Mouse (Mus musculus) spleen, adult 2 months (tissue): ENCODE data around the gene Tm4sf20. TPM values are rescaled to one million over a fixed set of nuclear protein-coding genes. Genes with fewer than 3 reads are reported as not detected.

Source experiments
- DNase-seq, 2 experiments: peaks; one replicate each; pipeline versions ENCODE4 v3.0.0 to v3.0.0-alpha.2; 2012 to 2021; ENCODE audit warnings: low spot score in 2 of 2, low read depth in 1 of 2
- H3K27ac ChIP-seq: fragments of 200-500 bp; 2 replicates; pipeline ENCODE4 v1.5.1; 2012; ENCODE audit warnings: low read length, inconsistent platforms; ENCODE audit not compliant: insufficient read depth
- H3K27me3 ChIP-seq: fragments of 200-500 bp; 2 replicates; pipeline ENCODE4 v1.6.1; 2012; ENCODE audit warnings: mild to moderate bottlenecking, moderate library complexity, low read length, inconsistent platforms; ENCODE audit not compliant: control insufficient read depth, insufficient read depth
- H3K36me3 ChIP-seq: fragments of 200-500 bp; 2 replicates; pipeline ENCODE4 v1.6.1; 2012; ENCODE audit warnings: mild to moderate bottlenecking, low read length, inconsistent platforms; ENCODE audit not compliant: control insufficient read depth, insufficient read depth
- H3K4me1 ChIP-seq: fragments of 200-500 bp; 2 replicates; pipeline ENCODE4 v1.6.1; 2011; ENCODE audit warnings: inconsistent platforms; ENCODE audit not compliant: control insufficient read depth, insufficient read depth, insufficient read length
- H3K4me3 ChIP-seq: fragments of 200-500 bp; 2 replicates; pipeline ENCODE4 v1.5.1; 2011; ENCODE audit warnings: mild to moderate bottlenecking, inconsistent platforms; ENCODE audit not compliant: insufficient read depth, insufficient read length; ENCODE audit errors: extremely low read depth
- CTCF ChIP-seq: fragments of 200-500 bp; IDR thresholded peaks from 2 replicates; pipeline ENCODE4 v1.5.1; 2011; ENCODE audit warnings: mild to moderate bottlenecking, inconsistent platforms; ENCODE audit not compliant: insufficient read depth, insufficient read length, insufficient replicate concordance; ENCODE audit errors: extremely low read depth
- POLR2A ChIP-seq: fragments of 200-500 bp; IDR thresholded peaks from 2 replicates; pipeline ENCODE4 v1.6.1; 2011; ENCODE audit warnings: low read depth, low read length, inconsistent platforms
- WGBS: fragments of 180-500 bp; shearing (Covaris S2); methylation state at CpG from one replicate; pipeline ENCODE4 v1.1.7; 2018; 5-methylcytosine and 5-hydroxymethylcytosine counted together
- polyA plus RNA-seq: library from polyadenylated mRNA; depleted of rRNA; stranded (reverse); fragments of >200 nt; gene quantifications from 2 replicates; pipeline ENCODE4 v1.2.3, GENCODE M21; 2012; rRNA removed

Tm4sf20 gene
- polyA plus RNA-seq: not detected in 2 replicates

DNA sequence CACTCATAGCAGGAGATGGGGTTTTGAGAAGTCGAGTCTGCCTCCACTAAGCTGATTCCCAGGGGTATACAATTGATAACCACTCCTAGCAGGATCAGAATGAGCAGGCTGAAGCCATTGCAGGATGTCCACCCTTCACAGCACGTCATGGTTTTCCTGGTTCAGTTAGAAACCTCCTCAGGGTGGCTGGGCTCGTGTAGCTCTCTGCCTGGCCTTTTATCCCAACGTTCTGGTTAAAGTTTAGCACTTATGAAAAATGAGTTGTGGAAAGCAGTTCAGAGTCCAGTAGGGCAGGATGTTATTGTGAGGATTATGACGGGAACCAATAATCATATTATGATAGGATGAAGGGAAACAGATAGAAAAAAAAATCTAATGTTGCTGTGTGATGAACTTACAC, at the start of gene Tm4sf20:
TSS of gene Tm4sf20 (minus strand) at position 193 of the 400 bp plus-strand sequence.
- no peak for DNase-seq
- TF ChIP-seq POLR2A: no peak
- no peak for TF ChIP-seq CTCF
- no peaks in the 10 kb centered on the region for H3K36me3 ChIP-seq
- H3K27me3 ChIP-seq: no peaks in the 10 kb centered on the region
- WGBS: 64% methylated on average over 5 of the region's 5 CpGs
- H3K4me1 ChIP-seq: no peaks in the 10 kb centered on the region
- no peak within 1 kb of the TSS for H3K4me3 ChIP-seq
- H3K27ac ChIP-seq: no peak within 1 kb of the TSS

DNA sequence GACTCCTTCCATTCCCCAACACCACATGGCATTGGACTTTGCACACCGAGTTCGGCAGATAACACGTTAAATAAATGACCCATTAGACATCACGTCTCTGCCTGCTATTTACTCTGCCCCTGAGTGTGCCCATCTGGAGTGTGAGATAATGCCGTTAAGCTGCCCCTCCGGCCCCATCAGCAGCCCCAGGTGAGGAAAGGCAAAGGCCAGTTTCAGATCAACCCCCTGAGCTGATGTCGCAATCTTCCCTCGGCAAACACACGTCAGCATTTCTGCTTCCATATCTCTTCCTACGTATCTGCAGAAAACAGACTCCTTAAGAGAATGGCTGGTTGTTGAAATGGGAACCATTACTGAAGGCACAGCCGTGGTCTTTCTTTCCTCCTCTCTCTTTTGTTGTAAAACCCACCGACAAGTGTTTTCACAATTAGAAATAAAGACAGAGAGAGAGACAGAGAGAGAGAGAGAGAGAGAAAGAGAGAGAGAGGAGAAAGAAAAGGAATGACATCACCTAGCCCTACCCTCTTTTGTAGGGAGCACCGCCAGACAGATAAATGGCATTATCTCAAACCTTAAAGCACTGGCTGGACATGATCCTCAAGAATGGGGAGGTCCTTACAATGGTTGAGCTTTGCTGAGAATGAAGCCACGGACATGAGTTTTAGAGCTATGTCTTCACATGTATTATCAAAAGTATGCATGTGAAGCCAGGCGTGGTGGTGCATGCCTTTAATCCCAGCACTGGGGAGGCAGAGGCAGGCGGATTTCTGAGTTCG, 47.9 kb upstream of the Tm4sf20 start:
- no peak overlapping the region for H3K27ac ChIP-seq
- H3K27me3 ChIP-seq: no peaks in the 10 kb centered on the region
- peaks cover 2% of the 10 kb centered on the region; the same call in 1 of the 2 replicates for H3K4me1 ChIP-seq
- no peak overlapping the region for H3K4me3 ChIP-seq
- DNase-seq: no peak
- TF ChIP-seq CTCF (no peak), POLR2A (no peak)
- no peaks in the 10 kb centered on the region for H3K36me3 ChIP-seq
- 52% methylated on average over 17 of the region's 17 CpGs for WGBS

DNA sequence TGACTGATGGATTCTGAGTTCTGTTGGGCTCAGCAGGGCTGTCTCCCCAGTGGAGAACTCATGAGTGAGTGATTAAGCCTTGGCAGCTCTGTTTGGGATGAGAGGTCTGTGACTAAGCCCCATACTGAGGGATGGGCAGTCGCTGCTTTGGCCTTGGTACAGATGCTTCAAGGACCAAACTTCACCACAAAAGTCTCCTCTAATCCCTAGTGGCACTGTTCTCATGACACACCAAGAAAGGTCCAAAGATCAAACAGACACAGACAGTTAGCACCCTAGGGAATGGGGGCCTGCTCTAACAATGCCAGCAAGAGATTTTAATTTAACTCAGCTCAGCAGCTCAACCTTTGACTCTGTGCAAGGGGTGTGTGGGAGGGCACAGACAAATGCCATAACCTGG, 43.5 kb upstream of the Tm4sf20 start:
- Histone ChIP-seq H3K36me3 (no peaks in the 10 kb centered on the region), H3K4me1 (no peaks in the 10 kb centered on the region), H3K27ac (no peak overlapping the region), H3K4me3 (no peak overlapping the region), H3K27me3 (no peaks in the 10 kb centered on the region)
- WGBS: 37% methylated on average over 1 of the region's 1 CpGs
- TF ChIP-seq POLR2A: no peak
- no peak for DNase-seq

DNA sequence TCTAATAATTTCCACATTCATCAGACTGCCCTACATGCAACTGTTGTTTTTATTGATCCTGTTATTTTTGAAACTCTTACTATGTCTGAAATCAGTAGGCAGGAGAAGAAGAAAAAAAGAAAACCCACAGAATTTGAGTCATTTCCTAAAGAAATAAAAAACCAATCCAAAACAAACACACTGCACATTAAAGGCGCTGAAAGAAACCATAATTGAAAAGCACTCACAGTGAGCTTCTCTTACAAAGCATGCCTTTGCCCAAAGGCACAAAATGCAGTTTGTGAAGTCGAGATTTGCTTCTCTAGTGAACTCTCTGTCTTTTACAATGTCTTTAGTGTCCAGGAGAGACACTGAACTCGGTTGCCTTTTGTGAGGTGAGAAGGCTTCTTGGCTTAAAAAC, 40.3 kb upstream of the Tm4sf20 start:
- no peaks in the 10 kb centered on the region for H3K36me3 ChIP-seq
- H3K27ac ChIP-seq: no peak overlapping the region
- H3K4me1 ChIP-seq: no peaks in the 10 kb centered on the region
- TF ChIP-seq POLR2A (no peak), CTCF (no peak)
- 65% methylated on average over 3 of the region's 3 CpGs for WGBS
- H3K4me3 ChIP-seq: no peak overlapping the region
- no peak for DNase-seq
- no peaks in the 10 kb centered on the region for H3K27me3 ChIP-seq

DNA sequence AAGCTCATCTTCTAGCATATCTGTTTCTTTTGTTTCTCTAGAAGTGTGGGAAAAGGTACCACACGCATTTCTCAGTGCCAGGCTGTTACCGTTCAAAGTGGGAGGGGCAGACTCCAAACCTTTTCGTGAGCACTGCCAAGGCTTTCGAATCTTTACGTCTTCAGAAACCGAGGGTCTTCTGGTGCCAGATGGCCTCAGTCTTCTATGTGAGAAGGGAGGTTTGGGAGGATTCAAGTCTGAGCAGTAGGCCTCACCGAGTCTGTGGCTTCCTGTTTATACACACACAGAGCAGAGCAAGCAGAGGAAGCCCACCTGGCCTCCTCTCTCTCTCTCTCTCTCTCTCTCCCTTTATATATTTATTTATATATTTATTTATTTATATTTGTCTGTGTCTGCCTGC, 38.9 kb upstream of the Tm4sf20 start:
- Histone ChIP-seq H3K4me3 (no peak overlapping the region; the same call in 1 of the 2 replicates), H3K4me1 (no peaks in the 10 kb centered on the region), H3K27me3 (no peaks in the 10 kb centered on the region), H3K36me3 (no peaks in the 10 kb centered on the region), H3K27ac (peak overlapping the region; percentile 86)
- no peak for DNase-seq
- TF ChIP-seq POLR2A: no peak
- WGBS: 61% methylated on average over 7 of the region's 7 CpGs

DNA sequence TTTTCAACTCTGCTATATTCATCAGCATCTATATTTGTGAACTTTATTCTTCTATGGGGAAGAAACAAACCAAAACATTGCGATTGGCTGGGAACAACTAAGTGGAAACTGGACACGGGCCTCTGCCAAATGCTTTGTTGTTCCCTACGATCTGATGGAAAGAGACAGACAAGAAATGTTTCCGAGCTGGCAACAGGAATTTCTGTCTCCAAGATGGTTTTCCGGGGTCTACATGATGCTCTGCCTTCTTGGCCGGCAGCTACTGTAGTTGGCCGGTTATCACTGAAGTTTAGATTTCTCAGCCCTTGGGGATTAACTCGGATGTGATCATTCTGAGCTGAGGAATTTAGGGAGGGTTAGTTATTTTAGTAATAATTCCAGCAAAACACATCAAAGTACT, 38.1 kb upstream of the Tm4sf20 start:
- WGBS: 90% methylated on average over 8 of the region's 8 CpGs
- no peaks in the 10 kb centered on the region for H3K27me3 ChIP-seq
- no peaks in the 10 kb centered on the region for H3K4me1 ChIP-seq
- no peak for DNase-seq
- H3K27ac ChIP-seq: no peak overlapping the region
- no peak overlapping the region for H3K4me3 ChIP-seq
- H3K36me3 ChIP-seq: no peaks in the 10 kb centered on the region
- no peak for TF ChIP-seq CTCF
- TF ChIP-seq POLR2A: no peak

DNA sequence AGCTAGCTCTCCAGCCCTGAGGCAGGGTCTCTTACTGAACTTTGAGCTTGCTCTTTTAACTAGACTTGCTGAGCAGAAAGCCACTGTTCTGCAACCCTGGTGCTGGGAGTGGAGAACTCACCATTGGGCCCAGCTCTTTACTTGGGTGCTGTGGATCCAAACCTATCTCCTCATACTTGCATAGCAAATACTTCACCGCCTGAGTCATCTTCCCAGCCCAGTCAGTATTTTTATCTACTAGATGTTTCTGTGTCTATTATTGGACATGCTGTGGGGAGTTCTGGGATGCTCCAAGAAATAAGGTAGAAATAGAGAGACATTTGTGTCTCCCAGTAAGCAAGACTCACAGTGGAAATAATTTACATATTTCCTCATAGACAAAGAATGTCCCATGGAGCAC, 35.8 kb upstream of the Tm4sf20 start:
- no peak overlapping the region for H3K27ac ChIP-seq
- no peaks in the 10 kb centered on the region for H3K36me3 ChIP-seq
- no peak overlapping the region for H3K4me3 ChIP-seq
- no peaks in the 10 kb centered on the region for H3K4me1 ChIP-seq
- DNase-seq: no peak
- TF ChIP-seq CTCF: no peak
- TF ChIP-seq POLR2A: no peak
- no peaks in the 10 kb centered on the region for H3K27me3 ChIP-seq
- 94% methylated on average over 1 of the region's 1 CpGs for WGBS
